29 mouse cellular contexts compared by ENCODE assay signal in the genomic region with DNA sequence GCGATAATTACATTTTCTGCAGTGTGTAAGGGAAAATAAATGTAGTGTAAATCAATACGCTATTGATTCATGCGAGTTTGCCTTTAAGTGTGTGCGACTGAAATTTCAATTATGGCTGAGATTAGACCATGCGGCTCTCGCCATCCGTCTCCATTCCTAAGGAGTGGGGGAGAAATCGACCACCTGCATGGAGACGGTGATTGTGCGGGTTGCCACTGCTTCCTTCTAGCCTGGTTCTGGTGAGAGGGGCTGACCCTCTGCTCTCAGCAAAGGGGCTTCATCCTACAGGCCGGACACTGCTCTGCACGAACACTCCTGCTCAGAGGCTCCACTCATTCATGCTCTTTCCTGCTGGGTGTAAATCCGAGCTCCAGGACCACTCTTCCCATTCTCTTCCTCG. TPM values are rescaled to one million over a fixed set of nuclear protein-coding genes. Genes with fewer than 3 reads are reported as not detected.
DNase-seq lines count a peak whose midpoint lies in the region; ATAC-seq lines count a peak whose summit lies in the region.
"Had no signal": no experiment of that assay in that cellular context is flagged by ENCODE, and none has a peak within 500 bp of the region (broad histone marks: within the 10 kb centered on the region; RNA-seq: fewer than 3 reads in every experiment).

No protein-coding gene starts in this region.

- WGBS in hindbrain, embryonic 12.5 days, result 68% methylated on average over 14 of the region's 14 CpGs
- 64% methylated on average over 14 of the region's 14 CpGs for WGBS in midbrain, embryonic 13.5 days
- WGBS in neural tube, embryonic 14.5 days, result 56% methylated on average over 14 of the region's 14 CpGs

- no peak overlapping the region for H3K4me3 ChIP-seq in hindbrain, embryonic 12.5 days
- no peak overlapping the region for H3K4me3 ChIP-seq in midbrain, embryonic 13.5 days (replicated peaks)
- H3K4me3 ChIP-seq in neural tube, embryonic 14.5 days (ENCODE audit: low read depth, low read length), result no peak overlapping the region
- H3K4me3 ChIP-seq: erythroblast, embryonic 14.5 days; forebrain, embryonic 15.5 days; liver, embryonic 15.5 days had no signal

- no peak overlapping the region for H3K27ac ChIP-seq in hindbrain, embryonic 12.5 days
- no peak overlapping the region for H3K27ac ChIP-seq in midbrain, embryonic 13.5 days
- no peak overlapping the region for H3K27ac ChIP-seq in neural tube, embryonic 14.5 days (ENCODE audit: low read depth, low read length)
- H3K27ac ChIP-seq: forebrain, embryonic 15.5 days; kidney, postnatal 0 days; liver, embryonic 15.5 days; macrophage; stomach, postnatal 0 days had no signal

- 0 out of 2 replicates have a peak, but pooled peaks cover 3% of the 10 kb centered on the region for H3K4me1 ChIP-seq in hindbrain, embryonic 12.5 days
- H3K4me1 ChIP-seq in midbrain, embryonic 13.5 days (replicated peaks), result no peaks in the 10 kb centered on the region
- no peaks in the 10 kb centered on the region for H3K4me1 ChIP-seq in neural tube, embryonic 14.5 days (ENCODE audit: control insufficient read depth, insufficient read depth, low read length)
- H3K4me1 ChIP-seq: forebrain, embryonic 15.5 days; liver, embryonic 15.5 days had no signal

- peak; percentile 31 for ATAC-seq in hindbrain, embryonic 12.5 days (ENCODE audit: low FRiP score)
- peak; percentile 71 for ATAC-seq in midbrain, embryonic 13.5 days
- ATAC-seq in neural tube, embryonic 14.5 days (ENCODE audit: low read depth), result peak; percentile 35; the same call in 1 of the 2 replicates
- ATAC-seq in megakaryocyte-erythroid progenitor cell, adult 5-6 weeks (replicated peaks; ENCODE audit: low FRiP score, low TSS enrichment, poor library complexity, severe bottlenecking), result no peak
- ATAC-seq: forebrain, embryonic 15.5 days; intestine, postnatal 0 days had no signal

- no peak overlapping the region for H3K4me2 ChIP-seq in hindbrain, embryonic 12.5 days (replicated peaks)
- no peak overlapping the region for H3K4me2 ChIP-seq in midbrain, embryonic 13.5 days (replicated peaks)
- H3K4me2 ChIP-seq in neural tube, embryonic 14.5 days (ENCODE audit: low read depth, low read length), result no peak overlapping the region
- H3K4me2 ChIP-seq: forebrain, embryonic 15.5 days; liver, embryonic 15.5 days had no signal

- no peaks in the 10 kb centered on the region for H3K9me3 ChIP-seq in hindbrain, embryonic 12.5 days (replicated peaks)
- no peaks in the 10 kb centered on the region for H3K9me3 ChIP-seq in midbrain, embryonic 13.5 days
- H3K9me3 ChIP-seq in neural tube, embryonic 14.5 days (ENCODE audit: control insufficient read depth, low read length), result no peaks in the 10 kb centered on the region
- H3K9me3 ChIP-seq: forebrain, embryonic 15.5 days; liver, embryonic 15.5 days had no signal

- DNase-seq in heart, adult 11 months, result peak; percentile 61
- no peak for DNase-seq in heart, adult 9 months (ENCODE audit: low spot score in 2 of 2)
- DNase-seq in retina, embryonic 14.5 days (ENCODE audit: low spot score), result no peak
- DNase-seq: adrenal gland, postnatal 25 days; cerebellum, adult 18-20 months; cerebellum, postnatal 25 days; gastrocnemius, postnatal 14 days; right cerebral cortex, postnatal 4 days; thymus, postnatal 14 days had no signal

- no peak overlapping the region for H3K9ac ChIP-seq in hindbrain, embryonic 12.5 days
- H3K9ac ChIP-seq in midbrain, embryonic 13.5 days (replicated peaks), result no peak overlapping the region
- H3K9ac ChIP-seq in neural tube, embryonic 14.5 days (replicated peaks; ENCODE audit: low read depth, low read length), result no peak overlapping the region
- H3K9ac ChIP-seq: forebrain, embryonic 15.5 days; liver, embryonic 15.5 days had no signal

- no peaks in the 10 kb centered on the region for H3K27me3 ChIP-seq in hindbrain, embryonic 12.5 days
- no peaks in the 10 kb centered on the region for H3K27me3 ChIP-seq in midbrain, embryonic 13.5 days
- no peaks in the 10 kb centered on the region for H3K27me3 ChIP-seq in neural tube, embryonic 14.5 days (ENCODE audit: control insufficient read depth, insufficient read depth, low read length)
- H3K27me3 ChIP-seq: forebrain, embryonic 15.5 days; liver, embryonic 15.5 days had no signal

- H3K36me3 ChIP-seq in hindbrain, embryonic 12.5 days, result no peaks in the 10 kb centered on the region
- H3K36me3 ChIP-seq in midbrain, embryonic 13.5 days, result no peaks in the 10 kb centered on the region
- H3K36me3 ChIP-seq in neural tube, embryonic 14.5 days (ENCODE audit: control insufficient read depth, insufficient read depth, low read length), result no peaks in the 10 kb centered on the region
- H3K36me3 ChIP-seq: forebrain, embryonic 15.5 days; liver, embryonic 15.5 days had no signal

RNA-seq across cellular contexts. Expression of a gene that starts 58.0 kb away (rescaled TPM):
- polyA plus RNA-seq in hindbrain, embryonic 12.5 days (2016; fragmentation: Nextera tagmentation; extraction: Ambion mirVana), result 0.12 TPM in 1 of 2 replicates, not detected in the other
- 0.05 and 0.10 TPM in 2 replicates for polyA plus RNA-seq in midbrain, embryonic 13.5 days (2015; fragmentation: Nextera tagmentation; extraction: Ambion mirVana)
- polyA plus RNA-seq in neural tube, embryonic 14.5 days (2014; fragmentation: Nextera tagmentation; extraction: Ambion mirVana), result 0.15 and 0.17 TPM in 2 replicates
- not detected in 2 replicates for total RNA-seq in megakaryocyte-erythroid progenitor cell, adult 5-6 weeks (2014; fragmentation: Nextera tagmentation)
- total RNA-seq in megakaryocyte-erythroid progenitor cell, adult 5-6 weeks (2017), result not detected in 2 replicates
- total RNA-seq: adrenal gland, postnatal 25 days; CH12.LX; gastrocnemius, postnatal 14 days; heart, adult 8-10 months; hematopoietic stem cell, adult 5-6 weeks; layer of hippocampus, postnatal 14 days; left cerebral cortex, postnatal 14 days had no signal
- polyA plus RNA-seq: embryonic facial prominence, embryonic 11.5 days; erythroblast, embryonic 14.5 days; forebrain, embryonic 15.5 days; heart, embryonic 16.5 days; limb, embryonic 14.5 days; liver, embryonic 15.5 days; lung, embryonic 16.5 days; macrophage had no signal
